Mouse (Mus musculus): ENCODE measurements at regions not wholly inside any gene's neighbourhood (a gene's known extent, or its start where the extent isn't known, plus 50 kb on each side); places are given as distances from the start of the nearest gene placed in this dataset.

DNA sequence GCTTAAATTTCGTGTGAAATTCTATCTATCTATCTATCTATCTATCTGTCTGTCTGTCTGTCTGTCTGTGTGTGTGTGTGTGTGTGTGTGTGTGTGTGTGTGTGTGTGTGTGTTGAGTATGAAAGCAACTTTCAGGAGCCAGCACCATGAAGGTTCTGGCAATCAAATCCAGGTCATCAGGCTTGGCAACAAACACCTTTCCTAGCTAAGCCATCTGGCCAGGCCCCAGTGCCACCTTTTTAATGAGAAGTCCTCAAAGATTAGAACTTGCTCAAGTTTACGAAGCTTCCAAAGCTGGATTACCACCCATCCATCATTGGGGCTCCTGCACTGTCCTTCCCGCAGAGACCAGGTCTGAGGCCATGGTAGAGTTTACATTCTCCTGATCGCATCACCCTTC is 325.0 kb downstream of the Gm49356 start:
- Histone ChIP-seq H3K4me1 (ENCODE audit: control insufficient read depth, insufficient read depth, low read length) (no peaks in the 10 kb centered on the region), H3K9ac (ENCODE audit: low read length) (no peak overlapping the region), H3K27me3 (replicated peaks; ENCODE audit: control insufficient read depth, insufficient read depth, low read length) (no peaks in the 10 kb centered on the region), H3K36me3 (ENCODE audit: control insufficient read depth, insufficient read depth, low read length) (no peaks in the 10 kb centered on the region), H3K4me2 (ENCODE audit: low read length) (no peak overlapping the region), H3K9me3 (replicated peaks; ENCODE audit: control insufficient read depth, low read length) (no peaks in the 10 kb centered on the region), H3K4me3 (ENCODE audit: low read depth, low read length) (no peak overlapping the region), H3K27ac (ENCODE audit: low read depth, low read length) (no peak overlapping the region)
- 93% methylated on average over 4 of the region's 4 CpGs for WGBS
- DNase-seq (ENCODE audit: low spot score) (no peak), ATAC-seq (no peak)

DNA sequence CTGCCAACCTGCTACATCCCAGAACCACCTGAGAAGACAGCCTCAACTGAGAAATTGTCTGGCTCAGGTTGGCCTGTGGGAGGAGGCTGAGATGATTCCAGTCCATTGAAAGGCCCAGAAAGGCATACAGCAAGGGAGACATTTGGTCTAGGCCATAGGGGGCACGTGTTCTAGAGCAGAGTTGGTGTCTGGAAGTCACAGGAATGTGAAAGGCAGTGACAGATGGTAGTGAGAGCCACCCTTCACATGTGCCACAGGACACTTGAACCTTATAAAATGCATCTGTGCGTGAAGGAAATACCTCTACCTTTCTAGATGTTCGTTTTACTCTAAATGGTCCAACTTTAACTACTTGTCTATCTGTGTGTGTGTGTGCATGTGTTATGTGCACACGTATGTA is 326.1 kb downstream of the Gm49356 start:
- Histone ChIP-seq H3K9me3 (replicated peaks; ENCODE audit: control insufficient read depth, low read length) (no peaks in the 10 kb centered on the region), H3K9ac (ENCODE audit: low read length) (no peak overlapping the region), H3K27ac (ENCODE audit: low read depth, low read length) (no peak overlapping the region), H3K27me3 (replicated peaks; ENCODE audit: control insufficient read depth, insufficient read depth, low read length) (no peaks in the 10 kb centered on the region), H3K4me2 (ENCODE audit: low read length) (no peak overlapping the region), H3K4me1 (ENCODE audit: control insufficient read depth, insufficient read depth, low read length) (no peaks in the 10 kb centered on the region), H3K4me3 (ENCODE audit: low read depth, low read length) (no peak overlapping the region), H3K36me3 (ENCODE audit: control insufficient read depth, insufficient read depth, low read length) (no peaks in the 10 kb centered on the region)
- DNase-seq (ENCODE audit: low spot score): no peak
- WGBS: 82% methylated on average over 4 of the region's 4 CpGs
- no peak for ATAC-seq

DNA sequence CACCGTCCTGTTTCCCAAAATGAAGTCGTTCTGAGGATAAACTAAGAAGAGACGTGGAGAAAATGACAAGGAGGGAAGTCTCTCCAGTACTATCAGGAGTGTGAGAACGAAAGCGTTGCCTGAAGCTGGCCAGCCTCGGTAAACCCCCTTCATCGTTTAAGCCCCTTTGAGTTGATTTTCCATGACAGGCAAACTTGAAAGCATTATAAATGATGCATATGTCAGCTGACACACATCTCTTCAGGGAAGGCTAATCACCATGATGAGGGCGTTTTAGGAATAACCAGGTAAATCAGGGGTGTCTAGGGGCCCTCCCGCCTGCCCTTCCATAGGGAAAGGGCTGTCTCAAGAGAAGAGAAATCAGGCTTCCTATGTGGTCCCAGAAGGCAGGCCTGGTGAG is 328.4 kb downstream of the Gm49356 start:
- DNase-seq (ENCODE audit: low spot score): no peak
- 88% methylated on average over 9 of the region's 9 CpGs for WGBS
- H3K27ac ChIP-seq (ENCODE audit: low read depth, low read length): no peak overlapping the region

GRCm38 (mm10) chr15:59218916-59219315 is 329.8 kb downstream of the Gm49356 start:
- Histone ChIP-seq H3K27me3 (replicated peaks; ENCODE audit: control insufficient read depth, insufficient read depth, low read length) (no peaks in the 10 kb centered on the region), H3K9me3 (replicated peaks; ENCODE audit: control insufficient read depth, low read length) (no peaks in the 10 kb centered on the region), H3K9ac (ENCODE audit: low read length) (no peak overlapping the region), H3K36me3 (ENCODE audit: control insufficient read depth, insufficient read depth, low read length) (no peaks in the 10 kb centered on the region), H3K4me1 (ENCODE audit: control insufficient read depth, insufficient read depth, low read length) (no peaks in the 10 kb centered on the region), H3K4me2 (ENCODE audit: low read length) (no peak overlapping the region), H3K27ac (ENCODE audit: low read depth, low read length) (no peak overlapping the region), H3K4me3 (ENCODE audit: low read depth, low read length) (no peak overlapping the region)
- no peak for DNase-seq (ENCODE audit: low spot score)
- no peak for ATAC-seq
- WGBS: 86% methylated on average over 7 of the region's 7 CpGs

More for the DNA sequence above, 328.4 kb downstream of the Gm49356 start:
- Histone ChIP-seq H3K27me3 (replicated peaks; ENCODE audit: control insufficient read depth, insufficient read depth, low read length) (no peaks in the 10 kb centered on the region), H3K4me3 (ENCODE audit: low read depth, low read length) (no peak overlapping the region), H3K9ac (ENCODE audit: low read length) (no peak overlapping the region), H3K36me3 (ENCODE audit: control insufficient read depth, insufficient read depth, low read length) (no peaks in the 10 kb centered on the region), H3K4me1 (ENCODE audit: control insufficient read depth, insufficient read depth, low read length) (no peaks in the 10 kb centered on the region), H3K9me3 (replicated peaks; ENCODE audit: control insufficient read depth, low read length) (no peaks in the 10 kb centered on the region), H3K4me2 (ENCODE audit: low read length) (no peak overlapping the region)
- no peak for ATAC-seq

GRCm38 (mm10) chr15:59225637-59226036 is 336.5 kb downstream of the Gm49356 start:
- Histone ChIP-seq H3K4me1 (ENCODE audit: control insufficient read depth, insufficient read depth, low read length) (no peaks in the 10 kb centered on the region), H3K9ac (ENCODE audit: low read length) (no peak overlapping the region), H3K27ac (ENCODE audit: low read depth, low read length) (no peak overlapping the region), H3K27me3 (replicated peaks; ENCODE audit: control insufficient read depth, insufficient read depth, low read length) (no peaks in the 10 kb centered on the region), H3K4me2 (ENCODE audit: low read length) (no peak overlapping the region), H3K36me3 (ENCODE audit: control insufficient read depth, insufficient read depth, low read length) (no peaks in the 10 kb centered on the region), H3K4me3 (ENCODE audit: low read depth, low read length) (no peak overlapping the region), H3K9me3 (replicated peaks; ENCODE audit: control insufficient read depth, low read length) (no peaks in the 10 kb centered on the region)
- 86% methylated on average over 6 of the region's 6 CpGs for WGBS
- ATAC-seq (no peak), DNase-seq (ENCODE audit: low spot score) (no peak)

GRCm38 (mm10) chr15:59227293-59227692 is 338.2 kb downstream of the Gm49356 start:
- Histone ChIP-seq H3K36me3 (ENCODE audit: control insufficient read depth, insufficient read depth, low read length) (no peaks in the 10 kb centered on the region), H3K4me3 (ENCODE audit: low read depth, low read length) (no peak overlapping the region), H3K27ac (ENCODE audit: low read depth, low read length) (no peak overlapping the region), H3K4me2 (ENCODE audit: low read length) (no peak overlapping the region), H3K4me1 (ENCODE audit: control insufficient read depth, insufficient read depth, low read length) (no peaks in the 10 kb centered on the region), H3K27me3 (replicated peaks; ENCODE audit: control insufficient read depth, insufficient read depth, low read length) (no peaks in the 10 kb centered on the region), H3K9me3 (replicated peaks; ENCODE audit: control insufficient read depth, low read length) (no peaks in the 10 kb centered on the region), H3K9ac (ENCODE audit: low read length) (no peak overlapping the region)
- 81% methylated on average over 3 of the region's 3 CpGs for WGBS
- ATAC-seq: no peak
- DNase-seq (ENCODE audit: low spot score): no peak

- no peaks in the 10 kb centered on the region for H3K4me1 ChIP-seq (ENCODE audit: control insufficient read depth, insufficient read depth, low read length)
- no peaks in the 10 kb centered on the region for H3K27me3 ChIP-seq (replicated peaks; ENCODE audit: control insufficient read depth, insufficient read depth, low read length)
- H3K9ac ChIP-seq (ENCODE audit: low read length): no peak overlapping the region
- no peak for ATAC-seq
- H3K4me3 ChIP-seq (ENCODE audit: low read depth, low read length): no peak overlapping the region
- no peaks in the 10 kb centered on the region for H3K36me3 ChIP-seq (ENCODE audit: control insufficient read depth, insufficient read depth, low read length)
- no peak overlapping the region for H3K27ac ChIP-seq (ENCODE audit: low read depth, low read length)
- H3K4me2 ChIP-seq (ENCODE audit: low read length): no peak overlapping the region
- DNase-seq (ENCODE audit: low spot score): no peak
- no peaks in the 10 kb centered on the region for H3K9me3 ChIP-seq (replicated peaks; ENCODE audit: control insufficient read depth, low read length)
These were observed 341.4 kb downstream of the Gm49356 start for GRCm38 (mm10) chr15:59230536-59230935.

DNA sequence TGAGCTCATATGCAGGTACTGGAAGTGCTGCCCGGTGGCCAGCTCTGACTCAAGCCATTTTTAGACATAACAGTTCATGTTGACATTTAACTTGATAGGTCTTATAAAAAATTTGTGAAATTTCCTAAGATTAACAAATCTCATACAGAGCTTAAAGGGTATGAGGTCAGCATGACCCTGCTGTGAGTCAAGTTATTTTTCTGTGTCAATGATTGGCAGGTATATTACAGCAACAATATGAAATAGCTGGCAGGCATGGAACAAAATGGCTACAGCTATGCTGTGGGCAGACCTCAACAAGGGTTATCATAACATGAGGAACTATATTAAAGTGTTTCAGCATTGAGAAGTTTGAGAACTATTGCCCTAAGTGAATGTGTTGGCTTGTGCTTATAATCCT is 342.6 kb downstream of the Gm49356 start:
- 88% methylated on average over 1 of the region's 1 CpGs for WGBS
- H3K9ac ChIP-seq (ENCODE audit: low read length): no peak overlapping the region
- H3K4me3 ChIP-seq (ENCODE audit: low read depth, low read length): no peak overlapping the region
- H3K27me3 ChIP-seq (replicated peaks; ENCODE audit: control insufficient read depth, insufficient read depth, low read length): no peaks in the 10 kb centered on the region
- H3K4me2 ChIP-seq (ENCODE audit: low read length): no peak overlapping the region
- no peak for DNase-seq (ENCODE audit: low spot score)
- no peaks in the 10 kb centered on the region for H3K4me1 ChIP-seq (ENCODE audit: control insufficient read depth, insufficient read depth, low read length)
- H3K27ac ChIP-seq (ENCODE audit: low read depth, low read length): no peak overlapping the region
- H3K9me3 ChIP-seq (replicated peaks; ENCODE audit: control insufficient read depth, low read length): no peaks in the 10 kb centered on the region
- ATAC-seq: no peak
- H3K36me3 ChIP-seq (ENCODE audit: control insufficient read depth, insufficient read depth, low read length): no peaks in the 10 kb centered on the region

- no peak overlapping the region for H3K4me2 ChIP-seq (ENCODE audit: low read length)
- no peak for DNase-seq (ENCODE audit: low spot score)
- no peak overlapping the region for H3K27ac ChIP-seq (ENCODE audit: low read depth, low read length)
- ATAC-seq: no peak
- H3K9me3 ChIP-seq (replicated peaks; ENCODE audit: control insufficient read depth, low read length): no peaks in the 10 kb centered on the region
- no peaks in the 10 kb centered on the region for H3K36me3 ChIP-seq (ENCODE audit: control insufficient read depth, insufficient read depth, low read length)
- no peaks in the 10 kb centered on the region for H3K4me1 ChIP-seq (ENCODE audit: control insufficient read depth, insufficient read depth, low read length)
- H3K9ac ChIP-seq (ENCODE audit: low read length): no peak overlapping the region
- H3K4me3 ChIP-seq (ENCODE audit: low read depth, low read length): no peak overlapping the region
- 85% methylated on average over 5 of the region's 5 CpGs for WGBS
- H3K27me3 ChIP-seq (replicated peaks; ENCODE audit: control insufficient read depth, insufficient read depth, low read length): no peaks in the 10 kb centered on the region
These were observed 343.2 kb downstream of the Gm49356 start for GRCm38 (mm10) chr15:59232290-59232689.
